Mouse (Mus musculus): ENCODE measurements around the gene Faah. TPM values are rescaled to one million over a fixed set of nuclear protein-coding genes. Genes with fewer than 3 reads are reported as not detected.
A peak's percentile ranks its signal among the peaks of the same experiment; 100 is the strongest.

Faah gene
- total RNA-seq, 2 experiments from 2014 or later = 0.20 to 0.22 TPM

DNA sequence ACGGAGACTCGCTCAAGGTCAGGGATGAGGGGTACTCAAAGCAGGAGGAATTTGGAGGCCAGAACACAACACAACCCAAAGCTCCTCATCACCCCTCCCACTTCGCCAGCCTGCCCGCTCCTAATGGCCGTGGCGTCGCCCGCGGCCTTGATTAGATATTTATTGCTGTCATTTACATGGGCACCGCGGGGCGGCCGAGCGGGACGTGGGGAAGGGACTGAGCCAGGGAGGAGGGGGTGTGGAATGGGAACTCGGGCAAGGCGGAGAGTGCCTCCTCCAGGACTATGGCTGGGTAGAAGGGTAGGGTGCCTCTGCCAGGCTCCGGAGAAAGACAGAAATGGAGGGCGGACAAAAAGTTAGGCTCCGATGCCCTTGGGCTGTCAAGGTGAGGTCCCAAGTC, 81.1 kb downstream of the Faah start:
- intact Hi-C loops (cut with DNase I) = no loop called here
- no peak for TF ChIP-seq CTCF (IDR thresholded peaks at IDR 0.05)
- no peak overlapping the region for H3K27ac ChIP-seq
- no peak for DNase-seq
- H3K4me3 ChIP-seq = no peak overlapping the region

DNA sequence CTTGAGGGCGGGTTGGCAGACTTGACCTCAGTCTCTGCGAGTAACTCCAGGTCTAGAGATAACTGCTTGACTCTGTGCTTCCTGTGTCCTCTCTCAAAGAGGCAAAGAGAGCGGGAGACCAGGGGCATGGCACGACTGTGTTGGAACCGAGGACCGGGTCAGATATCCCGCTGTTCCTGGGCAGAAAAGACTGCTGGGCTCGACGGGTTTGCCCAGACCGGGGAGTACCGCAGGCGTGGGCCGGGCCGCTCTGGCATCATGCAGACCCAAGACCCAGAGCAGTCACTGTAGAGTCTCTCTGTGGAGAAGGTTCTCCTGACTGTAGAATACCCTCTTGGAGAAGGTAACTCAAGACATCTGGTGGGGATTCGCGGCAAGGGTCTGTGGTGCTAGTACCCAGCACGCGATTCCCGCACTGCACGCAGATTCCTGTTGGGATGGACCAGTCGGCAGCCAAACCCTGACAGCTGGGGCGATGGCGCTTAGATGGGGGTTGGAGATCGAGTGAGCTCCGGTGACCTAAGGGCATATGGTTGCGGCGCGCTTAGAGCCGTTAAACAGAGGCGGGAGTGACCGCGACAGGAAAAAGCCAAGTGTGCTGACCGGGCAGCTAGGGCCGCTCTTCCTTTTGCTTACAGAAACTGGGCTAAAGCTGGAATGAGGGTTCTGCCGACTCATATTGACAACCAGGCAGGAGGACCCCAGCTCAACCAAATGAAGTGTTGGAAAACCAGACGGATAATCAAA, 81.7 kb downstream of the Faah start:
- Histone ChIP-seq H3K4me3 (0 out of 2 replicates have a peak overlapping the region, but pooled peaks have one; percentile 9), H3K27ac (no peak overlapping the region)
- DNase-seq = no peak
- intact Hi-C loops (cut with DNase I) = no loop called here
- no peak for TF ChIP-seq CTCF (IDR thresholded peaks at IDR 0.05)

DNA sequence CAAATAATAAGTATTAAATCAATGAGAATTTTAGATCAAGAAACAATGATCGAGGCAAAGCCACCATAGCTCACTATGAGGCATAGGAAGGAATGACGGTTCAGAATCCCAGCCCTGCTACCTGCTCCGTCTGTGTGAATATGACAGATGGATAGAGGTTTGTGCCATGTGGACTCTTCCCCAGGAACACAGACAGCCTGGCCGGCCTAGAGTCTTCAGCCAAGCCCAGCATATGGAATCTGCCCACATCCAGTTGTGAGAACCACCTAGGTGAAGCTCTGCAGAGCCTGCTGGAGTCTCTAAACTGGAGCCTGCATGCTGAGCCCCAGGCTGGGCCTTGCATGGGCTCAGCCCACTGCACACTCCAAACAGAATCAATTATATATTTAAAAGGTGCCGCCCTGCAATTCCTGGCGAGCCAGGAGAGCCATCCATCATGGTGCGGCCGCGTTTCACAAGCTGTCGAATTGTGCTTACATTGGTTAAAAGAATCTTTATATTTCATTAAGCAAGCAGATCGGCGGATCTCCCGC, 86.1 kb downstream of the Faah start:
- TF ChIP-seq CTCF (IDR thresholded peaks at IDR 0.05) = no peak
- Histone ChIP-seq H3K27ac (no peak overlapping the region), H3K4me3 (no peak overlapping the region)
- DNase-seq = no peak
- intact Hi-C loops (cut with DNase I) = no loop called here

DNA sequence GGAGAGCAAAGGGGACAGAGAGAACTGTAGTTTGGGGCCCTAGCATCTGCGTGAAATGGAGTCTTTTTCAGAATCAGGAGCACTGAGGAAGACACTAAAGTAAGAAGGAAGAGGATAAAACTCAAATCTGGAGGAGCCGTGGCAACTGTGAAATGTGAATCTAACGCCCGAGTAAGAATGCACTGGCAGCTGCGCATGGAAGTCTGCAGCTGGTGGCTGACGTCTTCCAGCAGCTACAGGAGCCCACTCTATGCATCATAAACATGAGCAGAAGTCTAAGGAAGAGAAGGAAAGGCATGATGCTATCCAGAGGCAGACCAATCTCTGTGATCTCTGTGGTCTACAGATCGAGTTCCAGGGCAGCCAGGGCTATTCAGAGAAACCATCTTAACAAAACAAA, 90.1 kb downstream of the Faah start:
- no peak overlapping the region for H3K27ac ChIP-seq
- no peak for DNase-seq

DNA sequence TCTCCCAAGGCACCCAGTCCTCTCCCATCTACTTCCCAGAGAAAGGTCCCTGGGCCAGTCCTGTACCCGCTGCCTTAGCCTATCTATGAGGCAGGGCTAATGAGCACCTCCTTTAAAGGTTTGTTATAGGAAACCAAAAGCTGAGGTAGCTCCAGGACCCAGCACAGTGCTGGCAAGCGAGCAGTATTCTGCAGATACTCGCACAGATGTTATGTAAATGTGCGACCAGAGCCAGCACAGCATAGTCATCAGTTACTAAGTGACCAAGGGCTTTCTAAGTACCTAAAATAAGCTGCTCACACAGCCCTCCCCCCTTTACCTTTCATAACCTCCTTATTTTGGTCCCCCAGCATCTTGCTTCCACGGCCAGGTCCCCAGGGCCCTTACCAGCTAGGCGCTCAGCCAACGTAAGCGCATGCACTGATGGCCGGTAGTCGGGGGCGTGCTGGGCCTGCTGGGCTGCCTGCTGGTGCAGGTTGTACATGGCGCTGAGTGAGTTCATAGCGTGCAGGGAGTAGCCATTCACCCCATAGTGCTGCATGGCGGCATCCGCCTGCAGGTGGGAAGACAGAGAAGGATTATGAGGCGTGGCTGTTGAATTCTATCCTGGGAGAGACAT, 94.4 kb downstream of the Faah start:
- TF ChIP-seq CTCF (IDR thresholded peaks at IDR 0.05) = no peak
- Histone ChIP-seq H3K27ac (no peak overlapping the region), H3K4me3 (no peak overlapping the region)
- intact Hi-C loops (cut with DNase I) = no loop called here
- DNase-seq = no peak

More for the DNA sequence above, 90.1 kb downstream of the Faah start:
- no peak for TF ChIP-seq CTCF (IDR thresholded peaks at IDR 0.05)
- no peak overlapping the region for H3K4me3 ChIP-seq
- intact Hi-C loops (cut with DNase I) = no loop called here

DNA sequence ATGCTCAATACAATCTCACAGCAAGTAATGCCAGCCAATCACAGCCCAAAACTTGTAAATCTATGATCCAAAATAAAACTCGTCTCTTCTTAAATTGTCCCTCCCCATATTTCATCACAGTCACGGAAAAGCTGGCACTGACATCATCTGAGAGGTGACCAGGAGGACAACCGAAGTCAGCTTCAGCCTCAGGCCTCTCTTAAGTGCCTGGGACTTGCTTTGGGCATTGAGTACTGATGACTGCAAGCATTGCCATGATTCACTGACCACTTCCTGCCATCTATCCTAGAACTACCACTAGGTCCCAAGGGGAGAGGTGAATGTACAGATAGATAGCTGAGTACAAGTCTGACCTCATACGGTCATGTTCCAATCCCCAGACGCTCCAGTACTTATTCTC, 95.0 kb downstream of the Faah start:
- no peak for TF ChIP-seq CTCF (IDR thresholded peaks at IDR 0.05)
- intact Hi-C loops (cut with DNase I) = no loop called here
- DNase-seq = no peak
- H3K27ac ChIP-seq = no peak overlapping the region
- no peak overlapping the region for H3K4me3 ChIP-seq

DNA sequence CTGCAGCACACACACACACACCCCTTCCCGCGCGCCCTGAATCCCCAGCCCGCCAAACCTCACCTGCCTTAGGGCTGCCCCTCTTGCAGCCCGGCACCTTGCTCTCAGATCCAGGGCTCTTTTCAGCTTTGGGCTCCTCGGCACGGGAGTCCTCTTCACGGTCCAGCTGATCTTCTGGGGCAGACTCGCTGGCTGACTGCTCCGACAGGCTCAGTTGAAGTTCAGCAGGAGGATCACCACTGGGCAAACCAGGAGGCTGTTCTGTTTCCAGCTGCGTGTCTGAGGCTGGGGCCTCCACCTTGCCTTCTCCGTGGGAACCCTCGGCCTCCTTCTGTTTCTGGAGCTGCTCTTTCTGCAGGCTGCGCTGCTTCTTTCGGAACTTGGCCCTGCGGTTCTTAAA, 97.8 kb downstream of the Faah start:
- Histone ChIP-seq H3K27ac (no peak overlapping the region), H3K4me3 (no peak overlapping the region)
- intact Hi-C loops (cut with DNase I) = no loop called here
- no peak for TF ChIP-seq CTCF (IDR thresholded peaks at IDR 0.05)
- no peak for DNase-seq

Other genes with a start within 250 kb of the Faah start
- gene Tex38, start 236.9 kb downstream of the Faah start, total RNA-seq (2021) = 1 to 10 TPM; 2.3 to 2.8 TPM
- 10 to 100 TPM; 46.9 to 70.1 TPM for gene Atpaf1, start 233.1 kb downstream of the Faah start, total RNA-seq (2021)
- 1 to 10 TPM; 2.3 to 4.0 TPM for gene Mob3c, start 189.8 kb downstream of the Faah start, total RNA-seq (2021)
- gene Mknk1, start 178.7 kb downstream of the Faah start, total RNA-seq (2021) = 10 to 100 TPM; 24.4 to 28.0 TPM
- gene Kncn, start 133.5 kb downstream of the Faah start, total RNA-seq (2021) = not detected
- not detected for gene 6430628N08Rik, start 127.3 kb downstream of the Faah start, total RNA-seq (2021)
- gene Dmbx1, start 78.0 kb downstream of the Faah start, total RNA-seq (2021) = not detected
- 10 to 100 TPM; 12.3 to 16.9 TPM for gene Nsun4, start 36.0 kb upstream of the Faah start, total RNA-seq (2021)
- gene Uqcrh, start 57.1 kb upstream of the Faah start, total RNA-seq (2021) = 100 to 1,000 TPM; 765 to 991 TPM
- gene Lrrc41, start 57.3 kb upstream of the Faah start, total RNA-seq (2021) = 10 to 100 TPM; 21.2 to 22.1 TPM
- gene Rad54l, start 105.8 kb upstream of the Faah start, total RNA-seq (2021) = under 1 TPM; 0.23 to 0.36 TPM
- 10 to 100 TPM; 47.9 to 50.7 TPM for gene Pomgnt1, start 105.9 kb upstream of the Faah start, total RNA-seq (2021)
- gene Lurap1, start 133.4 kb upstream of the Faah start, total RNA-seq (2021) = 1 to 10 TPM; 4.9 to 6.9 TPM
- gene Tspan1, start 149.7 kb upstream of the Faah start, total RNA-seq (2021) = under 1 TPM in 1 of 2 experiments, not detected in 1; 0.17 TPM
- gene 1700042G07Rik, start 155.4 kb upstream of the Faah start, total RNA-seq (2021) = not detected
- under 1 TPM in 1 of 2 experiments, not detected in 1; 0.47 TPM for gene Gm49337, start 155.5 kb upstream of the Faah start, total RNA-seq (2021)
- 1 to 10 TPM; 5.6 to 7.3 TPM for gene Pik3r3, start 203.7 kb upstream of the Faah start, total RNA-seq (2021)

Measured in gastrocnemius, adult 2 months (tissue).